Mouse (Mus musculus) intestine, embryonic 15.5 days (tissue): Measurements from ENCODE around the gene Greb1. TPM values are rescaled to one million over a fixed set of nuclear protein-coding genes. Genes with fewer than 3 reads are reported as not detected.

Experiments used
- ATAC-seq: fragments of 200-750 bp; cut with Nextera tagmentation; 2 replicates; pipeline ENCODE4 v1.8.0; 2017; ENCODE audit warnings: moderate TSS enrichment, moderate library complexity
- H3K27ac ChIP-seq: fragments of 300-500 bp; sonication (generic); 2 replicates; pipeline ENCODE4 v1.5.1; 2015; ENCODE audit warnings: mild to moderate bottlenecking, inconsistent platforms
- H3K27me3 ChIP-seq: fragments of 300-500 bp; sonication (generic); replicated peaks from 2 replicates; pipeline ENCODE4 v1.6.1; 2015; ENCODE audit warnings: inconsistent platforms
- H3K36me3 ChIP-seq: fragments of 300-500 bp; sonication (generic); 2 replicates; pipeline ENCODE4 v1.6.1; 2015; ENCODE audit warnings: inconsistent platforms
- H3K4me1 ChIP-seq: fragments of 300-500 bp; sonication (generic); replicated peaks from 2 replicates; pipeline ENCODE4 v1.6.1; 2015; ENCODE audit warnings: inconsistent platforms
- H3K4me2 ChIP-seq: fragments of 300-500 bp; sonication (generic); replicated peaks from 2 replicates; pipeline ENCODE4 v1.6.1; 2015; ENCODE audit warnings: mild to moderate bottlenecking, inconsistent platforms
- H3K4me3 ChIP-seq: fragments of 300-500 bp; sonication (generic); replicated peaks from 2 replicates; pipeline ENCODE4 v1.5.1; 2015; ENCODE audit warnings: inconsistent platforms
- H3K9ac ChIP-seq: fragments of 300-500 bp; sonication (generic); 2 replicates; pipeline ENCODE4 v1.6.1; 2015; ENCODE audit warnings: inconsistent platforms
- H3K9me3 ChIP-seq: fragments of 300-500 bp; sonication (generic); 2 replicates; pipeline ENCODE4 v1.6.1; 2016; ENCODE audit warnings: inconsistent platforms
- whole genome bisulfite sequencing: fragments of 180-500 bp; shearing (Covaris S2); methylation state at CpG from one replicate; pipeline ENCODE4 v1.1.7; 2015; 5-methylcytosine and 5-hydroxymethylcytosine counted together
- polyA plus RNA-seq: library from polyadenylated mRNA; unstranded; fragments of >200 nt; fragmentation: Nextera tagmentation; extraction: Ambion mirVana; gene quantifications from 2 replicates; pipeline ENCODE4 v1.2.1, GENCODE M21; 2015

The Greb1 gene
- polyA plus RNA-seq, 1 experiment from 2014 or later, result 5.1 TPM

DNA sequence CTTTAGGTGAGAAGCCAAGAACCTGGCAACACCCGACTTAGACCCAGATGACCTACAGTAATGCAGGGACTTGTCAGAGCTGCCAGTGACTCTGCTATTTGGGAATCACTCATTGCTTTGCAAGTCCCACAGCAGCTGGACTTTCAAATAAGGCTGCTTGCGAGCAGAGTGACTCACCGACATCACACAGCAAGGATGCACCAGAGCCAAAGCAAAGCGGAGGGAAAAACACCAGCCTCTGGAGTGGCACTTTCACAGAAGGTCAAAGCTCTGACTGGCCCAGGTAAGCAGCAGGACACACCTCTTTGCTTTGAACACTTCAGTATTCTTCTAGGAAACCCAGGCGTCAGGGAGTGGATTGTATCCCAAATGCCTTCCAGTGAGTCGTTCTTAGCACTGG is 164.9 kb downstream of the Greb1 start:
- no peak overlapping the region for H3K4me2 ChIP-seq
- no peak overlapping the region for H3K9ac ChIP-seq
- H3K36me3 ChIP-seq, result no peaks in the 10 kb centered on the region
- no peaks in the 10 kb centered on the region for H3K9me3 ChIP-seq
- no peak overlapping the region for H3K27ac ChIP-seq
- no peaks in the 10 kb centered on the region for H3K4me1 ChIP-seq
- WGBS, result 70% methylated on average over 6 of the region's 6 CpGs
- no peak overlapping the region for H3K4me3 ChIP-seq
- H3K27me3 ChIP-seq, result no peaks in the 10 kb centered on the region
- no peak for ATAC-seq

DNA sequence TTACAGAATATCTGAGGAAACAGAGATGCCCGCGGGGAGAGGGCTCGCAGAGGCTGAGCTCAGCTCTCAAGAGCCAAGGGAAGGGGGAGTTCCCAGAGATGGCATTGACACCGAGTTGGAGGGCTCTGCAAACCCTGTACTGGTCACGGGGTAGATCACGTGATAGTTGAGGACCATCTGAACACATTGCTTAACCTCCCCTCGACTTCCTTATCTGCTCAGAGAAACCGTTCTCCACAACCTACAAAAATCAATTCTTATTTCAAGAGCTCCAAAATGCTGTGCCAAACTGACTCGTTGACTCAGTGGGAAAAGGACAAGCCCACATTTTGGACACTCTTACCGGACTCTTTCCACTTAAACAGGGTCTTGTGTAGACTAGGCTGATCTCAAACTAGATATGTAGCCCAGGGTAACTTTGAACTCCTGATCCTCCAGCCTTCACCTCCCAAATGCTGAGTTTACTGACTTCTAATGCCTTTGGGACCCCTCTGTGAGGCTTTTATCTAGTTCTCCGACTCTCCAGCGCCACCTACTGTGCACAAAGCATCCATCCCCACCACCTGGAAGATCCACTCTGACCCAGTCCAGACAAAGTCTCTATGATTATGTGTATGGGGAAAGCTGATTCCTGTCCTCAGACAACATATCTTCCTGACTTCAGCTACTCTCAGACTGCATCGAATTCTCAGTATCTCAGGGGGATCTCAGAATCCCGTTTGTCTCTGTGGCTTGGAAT is 166.4 kb downstream of the Greb1 start:
- Histone ChIP-seq H3K4me2 (no peak overlapping the region), H3K27ac (no peak overlapping the region), H3K4me3 (no peak overlapping the region), H3K36me3 (no peaks in the 10 kb centered on the region), H3K9me3 (no peaks in the 10 kb centered on the region), H3K9ac (no peak overlapping the region), H3K27me3 (no peaks in the 10 kb centered on the region), H3K4me1 (no peaks in the 10 kb centered on the region)
- peak; percentile 56 for ATAC-seq
- WGBS, result 53% methylated on average over 14 of the region's 14 CpGs

DNA sequence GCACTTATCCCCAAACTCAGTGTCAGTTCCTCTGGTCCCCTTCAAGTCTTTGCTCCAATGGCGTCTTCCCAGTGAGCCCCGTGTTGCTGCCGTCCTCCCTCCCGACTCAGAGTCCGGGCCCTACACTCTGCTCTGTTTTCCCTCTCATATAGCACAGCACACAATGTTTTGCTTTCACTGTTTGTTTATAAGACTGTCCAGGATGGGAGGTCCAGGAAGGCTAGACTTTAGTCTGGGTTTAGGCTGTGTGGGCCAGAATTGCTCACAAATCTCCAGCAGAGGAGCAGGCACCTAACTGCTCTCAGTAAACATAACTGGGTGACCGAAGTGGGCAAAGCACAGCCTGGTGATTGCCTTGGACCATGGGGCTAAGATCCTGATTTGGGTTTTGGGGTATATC is 167.5 kb downstream of the Greb1 start:
- Histone ChIP-seq H3K27ac (no peak overlapping the region), H3K36me3 (no peaks in the 10 kb centered on the region), H3K4me2 (no peak overlapping the region), H3K4me1 (no peaks in the 10 kb centered on the region), H3K9ac (no peak overlapping the region), H3K4me3 (no peak overlapping the region), H3K27me3 (no peaks in the 10 kb centered on the region), H3K9me3 (no peaks in the 10 kb centered on the region)
- ATAC-seq, result no peak
- 49% methylated on average over 6 of the region's 6 CpGs for WGBS

DNA sequence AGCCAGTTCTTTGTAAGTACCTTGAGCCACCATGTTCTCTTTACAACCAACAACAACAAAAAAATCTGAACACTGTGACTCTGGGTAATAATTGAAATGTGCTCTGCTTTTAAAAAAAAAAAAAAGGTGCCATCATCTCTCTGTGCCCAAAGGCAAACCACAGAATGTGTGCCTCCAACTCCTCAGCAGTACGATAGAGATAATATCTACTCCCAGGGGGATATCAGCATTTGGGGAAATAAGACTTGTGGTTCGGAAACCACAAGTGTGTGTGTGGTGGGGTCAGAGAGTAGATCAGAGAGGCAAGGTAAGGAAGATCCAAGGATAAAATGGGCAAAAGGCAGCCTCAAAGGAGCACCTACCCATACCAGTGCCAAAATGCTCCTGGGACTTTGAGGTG is 169.3 kb downstream of the Greb1 start:
- no peak for ATAC-seq
- 81% methylated on average over 2 of the region's 2 CpGs for WGBS
- Histone ChIP-seq H3K27ac (no peak overlapping the region), H3K4me2 (no peak overlapping the region), H3K4me1 (no peaks in the 10 kb centered on the region), H3K27me3 (no peaks in the 10 kb centered on the region), H3K9ac (no peak overlapping the region), H3K9me3 (no peaks in the 10 kb centered on the region), H3K4me3 (no peak overlapping the region), H3K36me3 (no peaks in the 10 kb centered on the region)

DNA sequence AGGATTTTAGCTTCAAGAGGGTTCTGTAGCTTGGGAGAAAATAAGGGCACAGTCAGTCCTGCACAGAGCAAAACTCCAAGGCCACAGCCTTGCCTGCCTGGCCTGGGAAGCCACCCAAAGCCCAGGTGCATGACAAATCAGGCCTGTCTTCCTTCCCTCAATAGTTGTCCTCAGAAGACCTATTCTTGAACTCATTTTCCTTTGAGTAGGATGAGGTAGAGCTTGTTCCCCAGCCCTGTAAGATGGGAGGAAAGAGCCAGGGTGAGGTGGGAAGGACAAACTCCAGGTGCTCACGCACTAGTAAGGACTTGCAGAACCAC is 169.9 kb downstream of the Greb1 start:
- Histone ChIP-seq H3K4me1 (no peaks in the 10 kb centered on the region), H3K27me3 (no peaks in the 10 kb centered on the region), H3K4me3 (no peak overlapping the region), H3K36me3 (no peaks in the 10 kb centered on the region), H3K9ac (no peak overlapping the region), H3K4me2 (no peak overlapping the region), H3K9me3 (no peaks in the 10 kb centered on the region), H3K27ac (no peak overlapping the region)
- ATAC-seq, result no peak
- WGBS, result 91% methylated on average over 1 of the region's 1 CpGs

DNA sequence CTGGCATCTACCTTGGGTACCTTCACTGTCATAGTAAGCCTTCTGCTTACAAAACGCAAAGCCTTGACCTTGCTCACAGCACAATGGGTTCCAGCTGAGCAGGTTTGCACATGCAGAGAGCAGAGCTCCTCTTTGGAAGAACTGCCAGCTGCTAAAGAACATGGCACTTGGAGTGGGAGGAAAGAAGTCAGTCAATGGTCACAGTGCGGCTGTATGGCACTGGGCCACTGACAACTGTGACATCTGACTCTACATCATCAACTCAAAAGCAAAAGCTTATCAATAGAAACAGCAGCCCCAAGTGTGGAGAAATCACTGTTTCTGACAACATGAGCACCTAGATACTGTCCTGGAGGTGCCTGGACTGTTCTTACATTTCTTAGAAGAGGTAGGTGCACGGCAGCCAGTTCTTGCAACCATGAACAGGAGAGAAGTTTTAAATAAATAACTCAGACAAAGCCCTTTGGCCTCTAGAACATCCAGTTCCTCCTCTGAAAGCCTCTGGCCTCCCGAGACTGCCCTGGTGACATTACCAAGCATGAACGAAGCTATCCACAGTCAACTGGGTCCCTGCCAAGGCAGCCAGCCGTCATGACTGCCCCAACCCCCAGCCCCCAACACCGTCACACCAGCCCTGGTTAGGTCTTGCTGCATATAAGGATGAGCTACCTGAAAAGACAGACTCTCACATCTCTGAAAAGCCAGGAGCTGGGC is 170.4 kb downstream of the Greb1 start:
- no peaks in the 10 kb centered on the region for H3K27me3 ChIP-seq
- no peak overlapping the region for H3K27ac ChIP-seq
- no peak overlapping the region for H3K4me2 ChIP-seq
- H3K9me3 ChIP-seq, result no peaks in the 10 kb centered on the region
- H3K4me3 ChIP-seq, result no peak overlapping the region
- no peaks in the 10 kb centered on the region for H3K4me1 ChIP-seq
- ATAC-seq, result no peak
- no peak overlapping the region for H3K9ac ChIP-seq
- 64% methylated on average over 7 of the region's 7 CpGs for WGBS
- H3K36me3 ChIP-seq, result no peaks in the 10 kb centered on the region

Other genes with a start within 250 kb of the Greb1 start
- 7.2 and 8.6 TPM in 2 replicates for gene Lpin1, start 189.9 kb downstream of the Greb1 start, polyA plus RNA-seq
- 0.05 and 0.08 TPM in 2 replicates for gene Ntsr2, start 147.5 kb downstream of the Greb1 start, polyA plus RNA-seq
- 37.6 and 39.6 TPM in 2 replicates for gene E2f6, start 10.1 kb upstream of the Greb1 start, polyA plus RNA-seq
- gene Rock2, start 94.0 kb upstream of the Greb1 start, polyA plus RNA-seq, result 17.9 and 19.7 TPM in 2 replicates
- 10.3 and 12.6 TPM in 2 replicates for gene Pqlc3, start 199.5 kb upstream of the Greb1 start, polyA plus RNA-seq
- 0.09 and 0.44 TPM in 2 replicates for gene 2410004P03Rik, start 210.8 kb upstream of the Greb1 start, polyA plus RNA-seq